Mouse (Mus musculus): ENCODE measurements around the gene Ryr1. TPM values are rescaled to one million over a fixed set of nuclear protein-coding genes. Genes with fewer than 3 reads are reported as not detected.
A peak's percentile ranks its signal among the peaks of the same experiment; 100 is the strongest.

Gene Ryr1
- total RNA-seq, 2 experiments from 2014 or later: 1,495 to 1,823 TPM

DNA sequence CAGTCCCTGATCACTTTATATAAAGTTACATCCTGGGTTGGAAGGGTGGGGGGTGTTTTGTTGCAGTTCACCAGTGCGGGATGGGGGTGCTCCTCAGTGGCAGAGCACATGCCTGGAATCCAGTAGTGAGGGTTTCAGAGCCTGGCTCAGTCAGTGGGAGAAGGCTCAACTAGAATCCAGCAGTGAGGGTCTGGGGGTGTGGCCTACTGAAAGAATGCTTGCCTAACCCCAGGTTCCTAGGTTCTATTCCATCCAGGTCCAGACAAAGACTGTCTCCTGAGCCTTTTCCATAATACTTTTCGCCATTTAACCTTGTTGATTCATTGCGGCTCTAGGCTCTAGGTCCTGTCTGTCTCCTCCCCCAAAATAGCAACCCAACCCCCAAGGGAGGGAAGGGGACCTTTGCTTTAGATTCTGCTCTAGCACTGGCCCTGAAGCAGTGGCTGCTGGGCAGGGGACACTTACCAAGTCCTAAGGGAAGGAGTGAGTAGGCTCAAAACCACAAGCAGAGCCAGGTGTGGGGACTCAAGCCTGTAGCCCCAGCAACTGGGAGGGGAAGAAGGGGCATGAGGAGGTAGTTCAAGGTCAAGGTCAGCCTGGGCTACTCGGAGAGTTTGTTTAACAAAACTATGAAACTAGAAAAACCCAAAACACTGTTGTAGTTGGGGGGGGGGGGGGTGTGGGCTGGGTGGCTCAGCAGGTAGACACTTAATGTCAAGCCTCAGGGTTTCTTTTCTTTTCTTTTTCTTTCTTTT, 158.1 kb downstream of the Ryr1 start:
- intact Hi-C loops (cut with DNase I): no loop called here
- DNase-seq: no peak

DNA sequence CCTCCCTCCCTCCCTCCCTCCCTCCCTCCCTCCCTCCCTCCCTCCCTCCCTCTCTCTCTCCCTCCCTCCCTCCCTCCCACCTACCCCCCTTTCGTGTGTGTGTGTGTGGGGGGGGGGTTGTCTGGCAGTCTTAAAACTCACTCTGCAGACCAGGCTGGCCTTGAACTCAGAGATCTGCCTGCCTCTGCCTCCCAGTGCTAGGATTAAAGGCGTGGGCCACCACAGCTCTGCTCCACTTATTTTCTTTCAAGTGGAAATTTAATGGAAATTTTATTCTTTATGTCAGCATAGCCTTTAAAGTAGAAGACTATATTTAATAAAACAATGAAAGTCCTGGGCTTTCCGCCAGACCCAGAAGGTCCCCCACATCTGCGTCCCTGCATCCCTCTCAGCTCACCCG, 158.8 kb downstream of the Ryr1 start:
- intact Hi-C loops (cut with DNase I): no loop called here
- no peak for DNase-seq

DNA sequence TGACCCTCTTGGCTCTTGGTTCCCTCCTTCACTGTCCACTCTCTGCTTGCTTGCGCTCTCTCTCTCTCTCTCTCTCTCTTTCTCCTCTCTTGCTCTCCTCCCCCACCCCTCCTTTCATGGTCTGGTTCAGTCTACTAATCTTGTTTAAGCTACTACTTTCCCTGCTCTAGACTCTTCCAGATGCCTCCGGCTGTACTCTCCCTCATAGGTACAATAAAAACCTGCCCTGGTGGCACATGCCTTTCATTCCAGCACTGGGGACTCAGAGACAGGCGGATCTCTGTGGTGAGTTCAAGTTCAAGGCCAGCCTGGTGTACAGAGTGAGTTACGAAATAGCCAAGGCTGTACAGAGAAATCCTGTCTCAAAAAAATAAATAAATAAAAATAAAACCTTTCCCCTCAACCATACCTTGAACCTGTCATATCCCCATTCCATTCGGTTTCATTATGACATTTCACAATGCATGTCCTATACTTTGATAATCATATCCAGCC, 159.6 kb downstream of the Ryr1 start:
- DNase-seq: no peak
- intact Hi-C loops (cut with DNase I): no loop called here

GRCm38 (mm10) chr7:28963399-28963923, 161.5 kb downstream of the Ryr1 start:
- DNase-seq: no peak
- intact Hi-C loops (cut with DNase I): no loop called here

DNA sequence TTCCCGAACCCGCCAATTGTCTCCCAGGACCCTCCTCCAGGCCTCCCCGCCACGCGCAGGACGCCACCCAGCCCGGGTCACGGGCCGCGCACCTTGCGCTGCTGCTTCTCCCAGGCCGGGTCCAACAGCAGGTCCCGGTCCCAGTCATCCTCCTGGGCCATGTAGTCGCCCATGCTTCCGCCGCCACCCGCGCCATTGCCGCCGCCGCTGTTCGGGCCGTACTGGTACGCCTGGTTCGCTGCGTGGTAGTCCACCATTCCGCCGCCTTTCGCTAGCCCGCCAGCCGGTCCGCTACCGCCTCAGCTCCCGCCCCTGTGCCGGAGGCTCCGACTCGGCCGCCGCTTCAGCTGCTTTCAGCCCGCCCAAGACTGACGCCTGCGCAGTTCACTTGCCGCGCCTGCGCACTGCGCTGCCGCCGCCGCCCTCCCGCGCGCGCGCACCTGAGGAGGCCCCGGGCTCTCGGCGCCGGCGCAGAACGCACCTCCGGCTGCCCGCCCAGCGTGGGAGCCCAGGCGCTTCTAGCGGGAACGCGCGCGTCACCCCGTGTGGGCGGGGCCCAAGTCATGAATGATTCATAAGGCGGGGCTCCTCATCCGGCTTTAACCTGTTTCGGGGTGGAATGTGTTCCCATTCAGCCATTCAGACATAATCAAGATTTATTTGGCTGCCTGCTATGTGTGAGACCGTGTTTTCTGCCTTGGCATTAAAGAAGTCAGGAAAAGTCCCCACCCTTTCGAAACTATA, 162.9 kb downstream of the Ryr1 start, which contains the start of gene Actn4:
Gene Actn4, minus strand, starts transcription at position 414 of the 744 bp plus-strand sequence.
- DNase-seq: peak; percentile 97 to 98
- intact Hi-C loops (cut with DNase I): no loop called here

DNA sequence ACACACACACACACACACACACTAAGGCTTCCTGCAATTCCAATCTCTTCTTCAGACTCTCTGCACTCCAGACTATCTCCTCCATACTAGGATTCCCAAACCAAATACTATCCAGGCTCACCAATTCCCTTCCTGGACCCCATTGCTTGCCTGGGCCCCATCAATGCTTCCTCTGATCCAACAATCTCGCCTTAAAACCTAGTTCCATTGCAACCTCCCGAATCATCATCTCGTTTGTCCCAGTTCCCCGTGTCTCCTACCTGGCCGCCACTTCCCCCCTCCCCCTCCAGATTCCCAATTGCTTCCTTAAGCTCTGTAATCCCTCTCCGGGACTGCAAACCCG, 163.4 kb downstream of the Ryr1 start:
- no peak for DNase-seq
- intact Hi-C loops (cut with DNase I): no loop called here

DNA sequence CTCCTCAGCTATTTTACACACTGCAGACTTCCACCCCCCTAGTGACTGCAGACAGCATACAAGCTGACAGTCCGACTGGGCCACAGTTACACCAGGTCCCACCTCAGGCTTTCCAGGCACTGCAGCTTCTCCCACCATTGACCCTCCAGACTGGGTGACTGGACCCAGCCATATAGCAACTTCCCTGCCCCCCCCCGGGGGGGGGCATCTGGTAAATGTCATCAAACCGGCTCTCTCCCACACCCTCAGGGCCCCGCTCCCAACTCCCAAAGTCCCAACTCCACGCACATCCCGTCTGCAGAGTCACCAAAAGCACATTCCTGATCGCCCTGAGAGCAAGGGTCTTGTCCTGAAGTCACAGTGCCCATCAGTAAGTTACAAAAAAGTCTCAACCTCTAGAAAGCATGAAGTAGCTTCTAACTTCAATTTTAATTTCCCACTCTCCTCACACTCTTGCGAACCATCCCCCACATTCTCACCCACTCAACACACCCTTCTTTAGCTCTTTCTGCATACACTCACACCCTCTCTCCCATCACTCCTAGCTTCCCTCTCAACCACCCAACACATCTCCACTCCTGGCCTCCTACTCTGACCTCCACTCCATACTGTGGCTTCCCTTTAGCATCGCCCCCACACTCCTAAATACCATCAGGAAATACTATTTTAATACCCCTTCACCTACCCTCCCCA, 164.5 kb downstream of the Ryr1 start:
- intact Hi-C loops (cut with DNase I): no loop called here
- no peak for DNase-seq

- intact Hi-C loops (cut with DNase I): loop anchor here (5.0 kb wide), 1 partner anchor 37 kb away; no protein-coding TSS in a partner anchor
- no peak for DNase-seq
Observed at GRCm38 (mm10) chr7:28959505-28960045, 165.4 kb downstream of the Ryr1 start.

GRCm38 (mm10) chr7:28958770-28959169, 166.2 kb downstream of the Ryr1 start:
- no peak for DNase-seq
- intact Hi-C loops (cut with DNase I): loop anchor here (5.0 kb wide), 1 partner anchor 36 kb away; no protein-coding TSS in a partner anchor

DNA sequence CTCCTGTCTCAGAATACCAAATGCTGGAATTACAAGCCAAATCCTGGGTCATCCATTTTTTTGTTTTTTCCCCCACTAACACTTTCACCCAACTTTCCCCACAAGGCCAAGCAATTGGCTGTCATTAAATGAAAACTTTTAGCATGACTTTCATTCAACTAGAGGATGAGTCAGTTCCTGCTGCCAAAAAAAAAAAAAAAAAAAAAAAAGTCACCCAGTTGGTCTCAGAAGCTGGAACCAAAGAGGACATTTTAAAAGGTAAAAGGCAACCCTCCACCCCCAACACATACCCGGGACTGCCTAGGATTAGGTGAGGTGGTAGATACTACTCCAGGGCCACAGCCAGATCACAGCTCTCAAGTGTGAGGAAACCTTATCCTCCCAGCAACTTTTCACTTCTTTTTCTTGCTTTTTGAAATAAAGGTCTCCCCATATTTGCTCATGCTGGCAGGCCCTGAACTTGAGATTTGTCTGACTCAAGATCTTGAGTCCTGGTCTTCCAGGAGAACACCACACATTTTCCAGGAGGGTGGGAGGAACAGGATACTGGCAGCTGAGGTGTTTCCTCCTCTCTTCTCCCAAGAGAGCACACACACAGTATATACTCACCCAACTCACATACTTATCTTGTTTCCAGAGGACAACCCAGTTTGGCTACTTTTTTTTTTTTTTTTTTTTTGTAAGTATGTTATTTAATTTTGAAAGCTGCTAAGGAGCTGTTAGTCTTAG, 166.8 kb downstream of the Ryr1 start:
- intact Hi-C loops (cut with DNase I): loop anchor here (5.0 kb wide), 1 partner anchor 36 kb away; no protein-coding TSS in a partner anchor

DNA sequence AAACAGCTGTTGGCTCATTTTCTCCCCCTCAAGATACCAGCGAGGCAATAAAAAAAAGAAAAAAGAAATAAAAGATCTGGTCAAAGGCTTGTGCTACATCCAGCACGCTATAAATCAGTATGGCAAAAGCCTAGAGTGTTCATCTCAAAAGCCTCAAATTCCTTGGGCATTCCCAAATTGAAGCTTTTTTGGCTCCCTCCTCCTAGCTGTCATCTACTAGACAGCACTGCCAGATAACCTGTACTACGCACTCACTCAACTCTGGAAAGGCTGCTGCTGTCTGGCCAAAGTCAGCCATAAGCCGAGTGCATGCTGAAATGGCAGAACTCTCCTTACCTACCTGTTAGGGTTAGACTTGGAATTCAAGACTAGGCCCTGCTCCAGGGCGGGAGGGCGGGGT, 167.7 kb downstream of the Ryr1 start:
- intact Hi-C loops (cut with DNase I): loop anchor here (5.0 kb wide), 1 partner anchor 35 kb away; no protein-coding TSS in a partner anchor
- DNase-seq: no peak

More for the DNA sequence above, 166.8 kb downstream of the Ryr1 start:
- no peak for DNase-seq

- intact Hi-C loops (cut with DNase I): loop anchor here (5.0 kb wide), 1 partner anchor 34 kb away; no protein-coding TSS in a partner anchor
- DNase-seq: no peak
Observed at GRCm38 (mm10) chr7:28956270-28956669, 168.7 kb downstream of the Ryr1 start.

DNA sequence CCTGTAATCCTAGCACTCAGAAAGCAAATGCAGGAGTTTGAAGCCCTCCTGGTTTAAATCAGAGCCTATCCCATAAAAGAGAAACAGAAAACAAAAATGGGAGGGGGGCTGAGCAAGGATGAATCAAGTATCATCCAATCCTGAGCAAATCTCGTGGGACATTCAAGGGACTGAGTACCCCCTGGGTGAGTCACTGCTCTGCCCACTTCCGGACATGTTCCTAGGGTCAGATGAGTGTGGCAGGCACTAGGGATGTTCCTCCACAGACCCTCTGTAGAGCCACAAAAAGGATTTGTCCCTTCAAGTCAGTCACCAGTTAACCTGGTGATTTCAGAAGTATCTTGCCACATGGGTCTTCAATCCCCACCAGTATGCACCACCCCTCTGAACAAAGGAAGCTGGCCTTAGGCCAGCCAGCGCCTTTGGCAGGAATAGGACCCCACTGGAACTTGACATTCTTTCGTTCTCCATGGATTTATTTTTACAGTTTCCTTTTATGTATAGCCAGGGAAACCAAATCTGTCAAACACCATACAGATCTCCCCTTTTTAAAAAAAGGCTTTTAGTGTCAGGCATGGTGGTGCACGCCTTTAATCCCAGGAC, 169.6 kb downstream of the Ryr1 start:
- DNase-seq: no peak
- intact Hi-C loops (cut with DNase I): loop anchor here (5.0 kb wide), 1 partner anchor 33 kb away; no protein-coding TSS in a partner anchor

GRCm38 (mm10) chr7:28954773-28955172, 170.2 kb downstream of the Ryr1 start:
- DNase-seq: no peak
- intact Hi-C loops (cut with DNase I): loop anchor here (5.0 kb wide), 1 partner anchor 32 kb away; no protein-coding TSS in a partner anchor

DNA sequence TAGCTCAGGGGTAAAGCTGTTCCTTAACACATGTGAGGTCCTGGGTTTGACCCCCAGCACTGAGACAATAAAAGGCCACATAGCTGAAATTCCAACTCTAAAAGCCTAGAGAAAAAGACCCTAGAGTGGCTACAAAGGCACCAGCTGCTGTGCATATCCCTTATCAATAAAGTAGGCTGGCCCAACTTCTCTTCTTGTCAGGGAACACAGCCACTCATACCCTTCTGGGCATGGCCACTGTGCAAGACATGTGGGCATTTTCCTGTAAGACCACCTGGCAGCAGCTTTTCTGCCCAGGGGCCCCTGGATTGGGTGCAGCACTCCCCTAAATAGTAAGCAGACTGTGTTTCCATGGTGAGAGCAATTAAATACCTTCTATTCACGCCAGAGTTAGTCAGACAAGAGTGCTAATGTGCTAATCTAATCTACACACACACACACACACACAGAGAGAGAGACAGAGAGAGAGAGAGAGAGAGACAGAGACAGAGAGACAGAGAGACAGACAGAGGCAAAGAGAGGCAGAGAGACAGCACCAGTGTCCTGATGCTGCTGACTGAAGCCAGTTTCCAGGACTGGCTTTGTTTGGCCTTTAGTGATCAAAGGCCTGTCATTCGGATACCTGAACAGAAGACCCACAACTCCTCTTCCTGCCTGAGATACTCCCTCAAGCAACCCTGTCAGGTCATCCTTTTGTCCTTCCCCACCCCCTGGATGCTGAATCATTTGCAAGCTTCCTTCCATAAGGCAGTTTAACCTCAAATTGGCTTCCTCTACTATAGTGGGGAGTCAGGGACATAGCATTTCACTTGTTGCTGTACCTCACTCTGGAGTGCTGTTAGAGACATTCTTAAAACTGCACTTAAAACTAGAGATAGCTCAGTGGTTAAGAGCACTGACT, 171.3 kb downstream of the Ryr1 start:
- intact Hi-C loops (cut with DNase I): no loop called here
- DNase-seq: no peak

Data from gastrocnemius, postnatal 36 days (tissue).